In genomic region chr2:13575287-13575801, GRCm38 (mm10) we compare ENCODE assay signal across 8 mouse cellular contexts. TPM values are rescaled to one million over a fixed set of nuclear protein-coding genes. Genes with fewer than 3 reads are reported as not detected.
A peak's percentile ranks its signal among the peaks of the same experiment; 100 is the strongest.
DNase-seq lines count a peak whose midpoint lies in the region; ATAC-seq lines count a peak whose summit lies in the region.

No protein-coding gene starts in this region.

- peak overlapping the region; percentile 83 for H3K4me2 ChIP-seq in intestine, embryonic 15.5 days (replicated peaks)

- H3K27me3 ChIP-seq in intestine, embryonic 15.5 days (replicated peaks), result no peaks in the 10 kb centered on the region; the same call in 1 of the 2 replicates

- H3K9me3 ChIP-seq in intestine, embryonic 15.5 days, result no peaks in the 10 kb centered on the region

- under 1% methylated on average over 13 of the region's 13 CpGs for WGBS in intestine, embryonic 15.5 days

- peak; percentile 88 for DNase-seq in ZHBTc4 (ENCODE audit: low read depth, low spot score)
- DNase-seq in embryo, embryonic 10 days (ENCODE audit: low spot score), result peak; percentile 73
- DNase-seq in gastrocnemius, postnatal 4 days (ENCODE audit: low spot score in 2 of 2), result peak; percentile 58 to 81
- peak; percentile 78 to 84 for DNase-seq in left cerebral cortex, postnatal 14 days (ENCODE audit: low spot score in 2 of 2)
- DNase-seq in right cerebral cortex, postnatal 14 days, result peak; percentile 82
- DNase-seq in urinary bladder, postnatal 25 days (ENCODE audit: low spot score), result peak; percentile 65

- intact Hi-C loops in left cerebral cortex, postnatal 14 days (cut with DNase I), result loop anchor here (2.0 to 10.0 kb wide), 3 partner anchors 33 to 277 kb away; partner anchors contain the start of gene Trdmt1

- H3K27ac ChIP-seq in intestine, embryonic 15.5 days, result peak overlapping the region; percentile 97; the same call in 1 of the 2 replicates

- peaks cover 3% of the 10 kb centered on the region for H3K4me1 ChIP-seq in intestine, embryonic 15.5 days (replicated peaks)

- peak; percentile 16 for ATAC-seq in intestine, embryonic 15.5 days
- peak; percentile 29 for ATAC-seq in megakaryocyte progenitor cell, adult 5-6 weeks (replicated peaks; ENCODE audit: poor library complexity)

- 0 out of 2 replicates have a peak, but pooled peaks cover 6% of the 10 kb centered on the region for H3K36me3 ChIP-seq in intestine, embryonic 15.5 days

- H3K9ac ChIP-seq in intestine, embryonic 15.5 days, result peak overlapping the region; percentile 75

- H3K4me3 ChIP-seq in intestine, embryonic 15.5 days (replicated peaks), result peak overlapping the region; percentile 67

RNA-seq across cellular contexts. Expression of gene Vim, which starts 1.6 kb away (rescaled TPM):
- 1,000 to 10,000 TPM; 1,312 to 1,441 TPM for total RNA-seq in gastrocnemius, postnatal 4 days (2021)
- 442 and 454 TPM in 2 replicates for polyA plus RNA-seq in intestine, embryonic 15.5 days (2015; fragmentation: Nextera tagmentation; extraction: Ambion mirVana)
- 10 to 100 TPM; 82.1 to 84.0 TPM for total RNA-seq in left cerebral cortex, postnatal 14 days (2021)
- total RNA-seq in megakaryocyte progenitor cell, adult 5-6 weeks (2015), result 816 and 1,066 TPM in 2 replicates
- total RNA-seq in megakaryocyte progenitor cell, adult 5-6 weeks (2017), result 743 and 949 TPM in 2 replicates

RNA-seq across cellular contexts. Expression of gene Trdmt1, which starts 30.9 kb away (rescaled TPM):
- total RNA-seq in gastrocnemius, postnatal 4 days (2021), result 1 to 10 TPM; 4.6 to 7.6 TPM
- 8.1 and 10.0 TPM in 2 replicates for polyA plus RNA-seq in intestine, embryonic 15.5 days (2015; fragmentation: Nextera tagmentation; extraction: Ambion mirVana)
- total RNA-seq in left cerebral cortex, postnatal 14 days (2021), result 1 to 10 TPM; 5.0 to 6.3 TPM
- total RNA-seq in megakaryocyte progenitor cell, adult 5-6 weeks (2015), result 13.9 and 14.4 TPM in 2 replicates
- 16.4 and 17.7 TPM in 2 replicates for total RNA-seq in megakaryocyte progenitor cell, adult 5-6 weeks (2017)

Comparison
In these comparisons a context has a peak if more than half of its experiments do, and no peak if none do; other contexts are left out.
1. Peak in every context shown above with its lines: DNase-seq, ATAC-seq, H3K4me3 ChIP-seq and H3K27ac ChIP-seq.
2. RNA of gene Vim, which starts 1.6 kb away (total RNA-seq): 1,312 to 1,441 TPM in gastrocnemius, postnatal 4 days and 743 to 1,066 TPM in megakaryocyte progenitor cell, adult 5-6 weeks; 82.1 to 84.0 TPM in left cerebral cortex, postnatal 14 days; every median in the first group is over 4 times any median in the second.